Mouse (Mus musculus) MEL (cell line): Measurements from ENCODE around the gene Esyt3.

Experiments
- CTCF ChIP-seq, 3 experiments: IDR thresholded peaks in 2 of 3; conservative IDR thresholded peaks in 1 of 3; 2 replicates each; pipeline ENCODE4 v1.5.1; 2011 to 2012; ENCODE audit warnings: low read length in 3 of 3, low read depth in 2 of 3, mild to moderate bottlenecking in 2 of 3, improper control_type of control experiment in 1 of 3, inconsistent platforms in 1 of 3, mixed read lengths in 1 of 3, moderate library complexity in 1 of 3; ENCODE audit not compliant: control insufficient read depth in 1 of 3, insufficient read depth in 1 of 3, poor library complexity in 1 of 3, severe bottlenecking in 1 of 3
- EP300 ChIP-seq, 2 experiments: IDR thresholded peaks; 2 replicates each; pipeline ENCODE4 v1.6.1; 2011; ENCODE audit warnings: improper control_type of control experiment in 2 of 2, low read length in 2 of 2, low read depth in 1 of 2, mild to moderate bottlenecking in 1 of 2
- MXI1 ChIP-seq: IDR thresholded peaks from 2 replicates; pipeline ENCODE4 v1.6.1; 2011; ENCODE audit warnings: mild to moderate bottlenecking, low read depth, low read length, improper control_type of control experiment
- POLR2A ChIP-seq, 2 experiments: IDR thresholded peaks; 2 replicates each; pipeline ENCODE4 v1.6.1; 2011 to 2012; ENCODE audit warnings: low read length in 2 of 2, mild to moderate bottlenecking in 2 of 2, control low read depth in 1 of 2, improper control_type of control experiment in 1 of 2, low read depth in 1 of 2, moderate library complexity in 1 of 2; ENCODE audit not compliant: control insufficient read depth in 1 of 2, insufficient read depth in 1 of 2, poor library complexity in 1 of 2
- POLR2AphosphoS2 ChIP-seq: IDR thresholded peaks from 2 replicates; pipeline ENCODE4 v1.6.1; 2011; ENCODE audit warnings: low read length, improper control_type of control experiment

- no peak for TF ChIP-seq POLR2A (IDR thresholded peaks at IDR 0.05; ENCODE audit: control insufficient read depth in 1 of 2, insufficient read depth in 1 of 2, low read depth in 1 of 2, low read length in 2 of 2, poor library complexity in 1 of 2)
- TF ChIP-seq MXI1: no peak
- TF ChIP-seq POLR2AphosphoS2: no peak
- TF ChIP-seq EP300 (IDR thresholded peaks at IDR 0.05; ENCODE audit: low read depth in 1 of 2, low read length in 2 of 2): no peak
- no peak for TF ChIP-seq CTCF (IDR thresholded peaks at IDR 0.05 in 2 of 3, conservative IDR thresholded peaks at IDR 0.05 in 1 of 3; ENCODE audit: control insufficient read depth in 1 of 3, insufficient read depth in 1 of 3, low read depth in 2 of 3, low read length in 3 of 3, poor library complexity in 1 of 3, severe bottlenecking in 1 of 3)
These were observed 7.5 kb upstream of the Esyt3 start for GRCm38 (mm10) chr9:99365906-99366305.
